Mouse (Mus musculus) MEL (cell line): ENCODE measurements around the gene Gm20388. TPM values are rescaled to one million over a fixed set of nuclear protein-coding genes. Genes with fewer than 3 reads are reported as not detected.

ENCODE experiments used
- DNase-seq: peaks from one replicate; pipeline ENCODE4 v3.0.0; 2011; ENCODE audit warnings: low read depth, low spot score
- H3K27ac ChIP-seq: 2 replicates; pipeline ENCODE4 v1.5.1; 2012; ENCODE audit warnings: low read depth, mild to moderate bottlenecking, control low read depth, low read length, moderate library complexity; ENCODE audit not compliant: control insufficient read depth
- H3K27me3 ChIP-seq, 2 experiments: fragments of 150-350 bp in 1 of 2; sonication (generic) in 1 of 2; 2 replicates each; pipeline ENCODE4 v1.6.1; 2012; ENCODE audit warnings: low read length in 2 of 2, mild to moderate bottlenecking in 2 of 2, improper control_type of control experiment in 1 of 2, moderate library complexity in 1 of 2; ENCODE audit not compliant: insufficient read depth in 2 of 2, control insufficient read depth in 1 of 2
- H3K36me3 ChIP-seq, 2 experiments: 2 replicates each; pipeline ENCODE4 v1.6.1; 2012 to 2014; ENCODE audit warnings: low read length in 2 of 2, improper control_type of control experiment in 1 of 2, inconsistent platforms in 1 of 2, mild to moderate bottlenecking in 1 of 2; ENCODE audit not compliant: insufficient read depth in 2 of 2, control insufficient read depth in 1 of 2
- H3K4me1 ChIP-seq, 2 experiments: fragments of 150-350 bp in 1 of 2; sonication (generic) in 1 of 2; 2 replicates each; pipeline ENCODE4 v1.6.1; 2012; ENCODE audit warnings: low read length in 2 of 2, improper control_type of control experiment in 1 of 2, mild to moderate bottlenecking in 1 of 2; ENCODE audit not compliant: insufficient read depth in 2 of 2, control insufficient read depth in 1 of 2
- H3K4me3 ChIP-seq, 2 experiments: fragments of 150-350 bp in 1 of 2; sonication (generic) in 1 of 2; 2 replicates each; pipeline ENCODE4 v1.5.1; 2012; ENCODE audit warnings: low read depth in 2 of 2, low read length in 2 of 2, mild to moderate bottlenecking in 2 of 2, moderate library complexity in 2 of 2, control low read depth in 1 of 2, improper control_type of control experiment in 1 of 2; ENCODE audit not compliant: control insufficient read depth in 1 of 2, insufficient read depth in 1 of 2
- H3K79me2 ChIP-seq: 2 replicates; pipeline ENCODE4 v1.6.1; 2012; ENCODE audit warnings: mild to moderate bottlenecking, low read length, moderate library complexity; ENCODE audit not compliant: control insufficient read depth, poor library complexity, insufficient read depth
- H3K9ac ChIP-seq: 2 replicates; pipeline ENCODE4 v1.6.1; 2012; ENCODE audit warnings: low read depth, mild to moderate bottlenecking, control low read depth, low read length, moderate library complexity; ENCODE audit not compliant: control insufficient read depth, poor library complexity, severe bottlenecking
- H3K9me3 ChIP-seq: fragments of 150-350 bp; sonication (generic); replicated peaks from 2 replicates; pipeline ENCODE4 v1.6.1; 2012; ENCODE audit warnings: mild to moderate bottlenecking, low read length, improper control_type of control experiment, moderate library complexity; ENCODE audit not compliant: insufficient read depth
- BHLHE40 ChIP-seq: IDR thresholded peaks from 2 replicates; pipeline ENCODE4 v1.6.1; 2012; ENCODE audit warnings: low read depth, mild to moderate bottlenecking, inconsistent platforms, low read length, improper control_type of control experiment, borderline replicate concordance
- CHD1 ChIP-seq: IDR thresholded peaks from 2 replicates; pipeline ENCODE4 v1.6.1; 2012; ENCODE audit warnings: low read depth, mild to moderate bottlenecking, inconsistent platforms, low read length, improper control_type of control experiment
- CHD2 ChIP-seq: IDR thresholded peaks from 2 replicates; pipeline ENCODE4 v1.6.1; 2011; ENCODE audit warnings: low read length, improper control_type of control experiment
- E2F4 ChIP-seq: IDR thresholded peaks from 2 replicates; pipeline ENCODE4 v1.6.1; 2011; ENCODE audit warnings: low read depth, low read length, improper control_type of control experiment, borderline replicate concordance
- EP300 ChIP-seq, 2 experiments: IDR thresholded peaks; 2 replicates each; pipeline ENCODE4 v1.6.1; 2011; ENCODE audit warnings: improper control_type of control experiment in 2 of 2, low read length in 2 of 2, low read depth in 1 of 2, mild to moderate bottlenecking in 1 of 2
- JUND ChIP-seq: IDR thresholded peaks from 2 replicates; pipeline ENCODE4 v1.6.1; 2011; ENCODE audit warnings: low read depth, mild to moderate bottlenecking, improper control_type of control experiment, low read length
- MAFK ChIP-seq: IDR thresholded peaks from 2 replicates; pipeline ENCODE4 v1.6.1; 2011; ENCODE audit warnings: low read depth, mild to moderate bottlenecking, low read length, improper control_type of control experiment, borderline replicate concordance
- MAX ChIP-seq: IDR thresholded peaks from 2 replicates; pipeline ENCODE4 v1.6.1; 2011; ENCODE audit warnings: low read length, improper control_type of control experiment
- MAZ ChIP-seq: IDR thresholded peaks from 2 replicates; pipeline ENCODE4 v1.6.1; 2012; ENCODE audit warnings: low read depth, mild to moderate bottlenecking, inconsistent platforms, low read length, improper control_type of control experiment
- MEF2A ChIP-seq: IDR thresholded peaks from 2 replicates; pipeline ENCODE4 v1.6.1; 2014; ENCODE audit warnings: low read depth, mild to moderate bottlenecking, inconsistent platforms, low read length, improper control_type of control experiment; ENCODE audit not compliant: poor library complexity, insufficient replicate concordance, severe bottlenecking; ENCODE audit errors: extremely low read depth
- MYC ChIP-seq: IDR thresholded peaks from 2 replicates; pipeline ENCODE4 v1.6.1; 2011; ENCODE audit warnings: low read depth, mild to moderate bottlenecking, low read length, improper control_type of control experiment, moderate library complexity
- NELFE ChIP-seq: IDR thresholded peaks from 2 replicates; pipeline ENCODE4 v1.6.1; 2011; ENCODE audit warnings: low read depth, low read length, improper control_type of control experiment
- POLR2AphosphoS2 ChIP-seq: IDR thresholded peaks from 2 replicates; pipeline ENCODE4 v1.6.1; 2011; ENCODE audit warnings: low read length, improper control_type of control experiment
- RAD21 ChIP-seq: IDR thresholded peaks from 2 replicates; pipeline ENCODE4 v1.6.1; 2011; ENCODE audit warnings: mild to moderate bottlenecking, low read depth, low read length, improper control_type of control experiment
- TAL1 ChIP-seq: IDR thresholded peaks from 2 replicates; pipeline ENCODE4 v1.6.1; 2012; ENCODE audit warnings: mild to moderate bottlenecking, inconsistent platforms, low read length, moderate library complexity, mixed read lengths
- TBP ChIP-seq: IDR thresholded peaks from 2 replicates; pipeline ENCODE4 v1.8.0; 2011; ENCODE audit warnings: low read depth, low read length, improper control_type of control experiment
- TCF12 ChIP-seq: IDR thresholded peaks from 2 replicates; pipeline ENCODE4 v1.6.1; 2014; ENCODE audit warnings: low read depth, mild to moderate bottlenecking, inconsistent platforms, low read length, improper control_type of control experiment, moderate library complexity
- USF1 ChIP-seq: IDR thresholded peaks from 2 replicates; pipeline ENCODE4 v1.6.1; 2014; ENCODE audit warnings: low read depth, mild to moderate bottlenecking, inconsistent platforms, low read length, improper control_type of control experiment, moderate library complexity
- USF2 ChIP-seq, 2 experiments: IDR thresholded peaks; 2 replicates each; pipeline ENCODE4 v1.6.1; 2011 to 2012; ENCODE audit warnings: improper control_type of control experiment in 2 of 2, low read length in 2 of 2, borderline replicate concordance in 1 of 2, inconsistent platforms in 1 of 2, low read depth in 1 of 2, mild to moderate bottlenecking in 1 of 2; ENCODE audit not compliant: insufficient read depth in 1 of 2
- ZNF384 ChIP-seq: IDR thresholded peaks from 2 replicates; pipeline ENCODE4 v1.6.1; 2012; ENCODE audit warnings: low read depth, mild to moderate bottlenecking, inconsistent platforms, low read length, improper control_type of control experiment
- polyA plus RNA-seq, 2 experiments: library from polyadenylated mRNA; stranded (reverse) in 1 of 2; unstranded in 1 of 2; fragments of >175 nt in 1 of 2; fragments of >200 nt in 1 of 2; gene quantifications; 2 replicates each; pipeline versions ENCODE4 v1.2.1 to v1.2.4; 2012; ENCODE audit warnings: low replicate concordance in 2 of 2, low read depth in 1 of 2; ENCODE audit not compliant: insufficient read length in 2 of 2, insufficient read depth in 1 of 2, missing spikeins in 1 of 2
- total RNA-seq: library from RNA; depleted of rRNA; stranded (reverse); fragments of 300-350 nt; gene quantifications from 2 replicates; pipeline ENCODE4 v1.2.3, GENCODE M21; 2012

The Gm20388 gene
- total and polyA plus RNA-seq, 3 experiments, result 11.1 to 17.8 TPM; not detected in 1

GRCm38 (mm10) chr8:122301081-122301480, 2390.4 kb downstream of the Gm20388 start:
- TF ChIP-seq MAZ, result no peak
- TF ChIP-seq JUND, result no peak
- no peak for TF ChIP-seq CHD1
- TF ChIP-seq TBP, result no peak
- TF ChIP-seq EP300 (IDR thresholded peaks at IDR 0.05; ENCODE audit: low read depth in 1 of 2, low read length in 2 of 2), result no peak
- TF ChIP-seq TCF12, result no peak
- TF ChIP-seq POLR2AphosphoS2, result no peak
- TF ChIP-seq USF1, result no peak
- TF ChIP-seq NELFE, result no peak
- TF ChIP-seq RAD21, result no peak
- no peak for TF ChIP-seq MAFK
- no peak for TF ChIP-seq E2F4
- TF ChIP-seq MEF2A, result no peak
- no peak for TF ChIP-seq USF2 (IDR thresholded peaks at IDR 0.05; ENCODE audit: borderline replicate concordance in 1 of 2, insufficient read depth in 1 of 2, low read depth in 1 of 2, low read length in 2 of 2)
- TF ChIP-seq CHD2, result no peak
- TF ChIP-seq TAL1, result no peak
- no peak for TF ChIP-seq MYC
- no peak for TF ChIP-seq ZNF384
- no peak for TF ChIP-seq BHLHE40
- TF ChIP-seq MAX, result no peak
- H3K9ac ChIP-seq, result no peak overlapping the region

DNA sequence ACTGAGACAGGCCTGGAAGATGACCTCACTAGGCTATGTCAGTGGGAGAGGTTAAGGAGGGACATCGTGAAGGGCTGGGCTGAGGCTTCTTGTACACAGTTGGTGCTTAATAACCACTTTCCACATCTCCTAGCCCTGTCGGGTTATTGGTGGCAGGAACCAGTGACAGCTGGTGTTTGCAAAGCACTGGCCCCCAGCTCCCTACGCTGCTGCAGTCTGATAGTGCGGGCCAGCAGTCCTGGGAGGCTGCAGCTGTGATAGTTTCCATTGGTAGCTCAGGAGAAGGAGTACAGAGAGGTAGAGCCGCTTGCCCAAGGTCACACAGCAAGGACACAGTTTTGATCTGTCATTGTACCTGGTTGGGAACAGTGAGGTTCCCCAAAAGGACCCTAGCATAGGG, 2391.2 kb downstream of the Gm20388 start:
- TF ChIP-seq E2F4 (no peak), TBP (no peak)
- H3K9me3 ChIP-seq, result no peaks in the 10 kb centered on the region
- H3K4me3 ChIP-seq, result no peak overlapping the region
- peaks cover 8 to 44% of the 10 kb centered on the region in 2 experiments; a peak in 3 of 4 replicates for H3K4me1 ChIP-seq
- H3K27ac ChIP-seq, result no peak overlapping the region
- H3K9ac ChIP-seq, result no peak overlapping the region
- no peaks in the 10 kb centered on the region for H3K27me3 ChIP-seq
- H3K79me2 ChIP-seq, result peaks cover 75% of the 10 kb centered on the region
- peaks cover 18 to 34% of the 10 kb centered on the region in 2 experiments for H3K36me3 ChIP-seq
- no peak for DNase-seq

More at GRCm38 (mm10) chr8:122301081-122301480, 2390.4 kb downstream of the Gm20388 start:
- no peaks in the 10 kb centered on the region for H3K9me3 ChIP-seq
- DNase-seq, result no peak
- H3K27ac ChIP-seq, result no peak overlapping the region
- peaks cover 11 to 42% of the 10 kb centered on the region in 2 experiments; a peak in 3 of 4 replicates for H3K4me1 ChIP-seq
- no peaks in the 10 kb centered on the region for H3K27me3 ChIP-seq
- peaks cover 82% of the 10 kb centered on the region for H3K79me2 ChIP-seq
- H3K36me3 ChIP-seq, result peaks cover 16 to 32% of the 10 kb centered on the region in 2 experiments
- H3K4me3 ChIP-seq, result no peak overlapping the region
